Mouse (Mus musculus) bone marrow, adult 2 months (tissue): Measurements from ENCODE around the gene Alx3.

Source experiments
- CTCF ChIP-seq: fragments of 200-500 bp; IDR thresholded peaks from 2 replicates; pipeline ENCODE4 v1.5.1; 2011; ENCODE audit warnings: low read length, control low read depth; ENCODE audit not compliant: control insufficient read depth, insufficient read depth
- POLR2A ChIP-seq: fragments of 200-500 bp; IDR thresholded peaks from 2 replicates; pipeline ENCODE4 v1.6.1; 2011; ENCODE audit warnings: low read depth, mild to moderate bottlenecking, control low read depth, low read length, borderline replicate concordance; ENCODE audit not compliant: control insufficient read depth

DNA sequence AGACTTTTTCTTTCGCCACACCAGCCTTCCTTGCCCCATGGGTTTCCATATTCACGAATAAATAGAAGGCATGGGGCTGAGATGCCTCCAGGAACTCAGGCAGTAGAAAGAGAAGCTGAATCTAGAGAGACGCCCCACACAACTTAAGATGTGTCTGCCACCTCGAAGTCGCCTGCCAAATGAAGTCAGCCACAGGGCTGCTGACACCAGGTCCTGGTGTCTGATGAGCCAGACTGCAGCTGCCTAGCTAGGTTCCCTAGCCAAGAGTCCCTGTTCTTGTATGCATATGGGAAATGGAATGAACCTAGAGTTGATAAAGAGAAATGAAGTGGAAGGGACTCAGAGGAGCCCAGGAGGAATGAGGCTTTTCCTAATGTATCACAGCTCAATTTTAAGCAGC, 49.6 kb upstream of the Alx3 start:
- TF ChIP-seq CTCF (no peak), POLR2A (no peak)
